Mouse (Mus musculus) liver, embryonic 14.5 days (tissue): ENCODE data around the gene Vav3.

Source experiments
- CTCF ChIP-seq: IDR thresholded peaks from 2 replicates; pipeline ENCODE4 v1.5.1; 2016; ENCODE audit warnings: antibody characterized with exemption, low read depth, control low read depth
- EP300 ChIP-seq: IDR thresholded peaks from 2 replicates; pipeline ENCODE4 v1.6.1; 2016; ENCODE audit warnings: antibody characterized with exemption, low read depth

DNA sequence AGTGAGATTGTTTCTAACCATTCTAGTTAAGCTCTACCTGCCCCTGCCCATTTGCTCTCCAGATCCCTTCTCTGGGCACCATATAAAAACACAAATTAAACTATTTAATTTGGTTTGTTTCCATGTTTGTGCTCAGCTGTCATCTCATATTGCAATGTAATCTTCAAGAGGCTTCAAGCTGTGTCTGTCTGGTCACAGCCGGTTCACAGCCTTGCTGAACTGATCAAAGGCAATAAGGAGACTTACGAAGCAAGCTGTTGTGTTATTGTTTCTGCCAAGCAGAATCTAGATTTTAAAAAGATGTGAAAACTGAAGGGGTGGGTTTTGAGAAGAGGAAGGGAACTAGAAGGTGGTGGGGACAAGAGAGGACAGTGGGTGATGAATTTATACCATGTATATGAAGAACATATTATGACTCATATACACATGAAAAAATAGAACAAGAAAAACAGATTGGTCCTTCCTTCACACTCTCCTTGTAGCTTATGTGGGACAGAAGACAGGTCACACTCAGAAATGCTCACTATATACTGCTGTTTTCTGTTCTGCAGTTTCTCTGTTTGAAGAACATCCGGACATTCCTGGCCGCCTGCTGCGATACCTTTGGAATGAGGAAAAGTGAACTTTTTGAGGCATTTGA is 83.1 kb downstream of the Vav3 start:
- no peak for TF ChIP-seq CTCF
- TF ChIP-seq EP300: no peak
